Mouse (Mus musculus) stomach, embryonic 15.5 days (tissue): ENCODE data around the gene Mef2b. TPM values are rescaled to one million over a fixed set of nuclear protein-coding genes. Genes with fewer than 3 reads are reported as not detected.
A peak's percentile ranks its signal among the peaks of the same experiment; 100 is the strongest.

Experiments
- ATAC-seq: fragments of 200-750 bp; cut with Nextera tagmentation; 2 replicates; pipeline ENCODE4 v1.8.0; 2017; ENCODE audit warnings: low read depth, moderate number of reproducible peaks, moderate TSS enrichment; ENCODE audit not compliant: insufficient read depth, low FRiP score
- H3K27ac ChIP-seq: fragments of 300-500 bp; sonication (generic); 2 replicates; pipeline ENCODE4 v1.5.1; 2015; ENCODE audit warnings: mild to moderate bottlenecking, inconsistent platforms
- H3K27me3 ChIP-seq: fragments of 300-500 bp; sonication (generic); replicated peaks from 2 replicates; pipeline ENCODE4 v1.6.1; 2015; ENCODE audit warnings: inconsistent platforms
- H3K36me3 ChIP-seq: fragments of 300-500 bp; sonication (generic); 2 replicates; pipeline ENCODE4 v1.6.1; 2015; ENCODE audit warnings: inconsistent platforms
- H3K4me1 ChIP-seq: fragments of 300-500 bp; sonication (generic); 2 replicates; pipeline ENCODE4 v1.6.1; 2015; ENCODE audit warnings: inconsistent platforms
- H3K4me2 ChIP-seq: fragments of 300-500 bp; sonication (generic); 2 replicates; pipeline ENCODE4 v1.6.1; 2015; ENCODE audit warnings: mild to moderate bottlenecking, inconsistent platforms
- H3K4me3 ChIP-seq: fragments of 300-500 bp; sonication (generic); replicated peaks from 2 replicates; pipeline ENCODE4 v1.5.1; 2015; ENCODE audit warnings: inconsistent platforms
- H3K9ac ChIP-seq: fragments of 300-500 bp; sonication (generic); 2 replicates; pipeline ENCODE4 v1.6.1; 2015; ENCODE audit warnings: inconsistent platforms
- H3K9me3 ChIP-seq: fragments of 300-500 bp; sonication (generic); 2 replicates; pipeline ENCODE4 v1.6.1; 2016; ENCODE audit warnings: inconsistent platforms
- WGBS: fragments of 180-500 bp; shearing (Covaris S2); methylation state at CpG from one replicate; pipeline ENCODE4 v1.1.7; 2015; 5-methylcytosine and 5-hydroxymethylcytosine counted together
- polyA plus RNA-seq: library from polyadenylated mRNA; unstranded; fragments of >200 nt; fragmentation: Nextera tagmentation; extraction: Ambion mirVana; gene quantifications from 2 replicates; pipeline ENCODE4 v1.2.1, GENCODE M21; 2015

The Mef2b gene
- polyA plus RNA-seq, 1 experiment from 2014 or later = 0.19 TPM

DNA sequence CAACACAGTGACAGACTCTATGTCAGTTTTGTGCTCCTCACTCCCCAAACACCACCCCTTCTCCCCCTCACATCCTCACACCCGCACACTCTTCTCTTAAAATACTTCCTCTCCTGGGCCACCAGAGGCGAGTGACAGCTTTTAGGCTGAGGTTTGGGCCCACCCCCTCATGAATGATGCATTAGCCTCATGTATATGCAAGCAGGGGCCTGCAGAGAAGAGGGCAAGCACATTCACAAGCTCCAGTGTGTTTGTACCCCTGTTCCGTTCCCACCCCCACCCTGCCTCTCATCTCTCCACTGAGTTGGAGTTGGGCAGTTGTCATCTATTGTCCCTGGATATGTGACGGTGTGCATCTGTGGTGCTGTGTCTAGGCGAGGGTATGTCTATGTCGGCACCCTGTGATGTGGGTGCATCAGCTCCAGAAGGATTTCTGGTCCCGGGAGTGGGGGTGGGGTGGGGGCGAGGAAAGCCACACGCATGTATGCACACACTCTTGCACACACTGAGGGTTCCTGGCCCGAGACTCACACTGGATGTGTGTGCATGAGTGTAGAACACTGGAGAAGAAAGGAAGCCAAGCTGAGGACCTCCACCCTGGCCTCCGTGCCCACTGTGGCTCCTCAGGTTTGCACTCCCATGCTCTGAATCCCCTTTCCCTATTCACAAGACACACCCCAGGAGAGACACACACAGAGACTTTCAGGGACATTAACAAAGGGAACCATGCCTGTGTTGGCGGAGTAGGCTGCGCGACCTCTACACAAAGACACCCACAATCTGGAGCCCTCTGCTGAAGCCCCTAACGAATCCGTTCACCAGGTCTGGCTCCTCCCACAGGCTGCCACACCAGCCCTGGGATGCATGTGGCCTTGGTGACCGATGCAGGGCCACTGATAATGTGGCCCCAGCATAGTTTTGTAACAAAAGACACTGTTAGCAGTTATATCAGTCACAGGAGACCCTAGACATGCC, 20.5 kb upstream of the Mef2b start:
- no peaks in the 10 kb centered on the region for H3K9me3 ChIP-seq
- H3K27me3 ChIP-seq = peaks cover 64% of the 10 kb centered on the region
- H3K27ac ChIP-seq = no peak overlapping the region
- H3K36me3 ChIP-seq = no peaks in the 10 kb centered on the region
- no peak for ATAC-seq
- H3K4me2 ChIP-seq = no peak overlapping the region
- H3K4me3 ChIP-seq = no peak overlapping the region
- H3K4me1 ChIP-seq = 0 out of 2 replicates have a peak, but pooled peaks cover 5% of the 10 kb centered on the region
- no peak overlapping the region for H3K9ac ChIP-seq
- 13% methylated on average over 17 of the region's 17 CpGs for WGBS

DNA sequence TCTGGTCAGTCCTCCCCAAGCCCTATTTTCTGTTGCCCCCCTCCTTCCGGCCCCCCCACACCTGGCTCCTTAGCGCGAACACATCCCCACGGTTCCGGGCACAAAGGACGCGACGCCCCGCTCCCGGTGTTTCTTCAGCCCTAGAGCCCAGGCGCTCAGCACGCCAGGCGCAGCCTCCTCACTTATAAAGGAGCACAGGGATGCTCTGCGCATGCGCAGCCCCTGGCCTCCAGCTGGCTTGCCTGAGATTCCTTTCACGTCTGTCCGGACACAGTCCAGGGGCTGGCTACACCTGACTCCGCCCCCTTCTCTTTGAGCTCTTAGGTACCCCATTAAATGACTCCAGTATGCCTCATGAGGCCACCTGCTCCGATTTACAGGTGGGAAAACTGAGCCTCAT, 18.8 kb upstream of the Mef2b start, which contains the start of gene Ncan:
TSS of gene Ncan (minus strand) at position 207 of the 400 bp plus-strand sequence.
- peak; percentile 27; the same call in 1 of the 2 replicates for ATAC-seq

GRCm38 (mm10) chr8:70122863-70123262, 16.6 kb upstream of the Mef2b start:
- H3K27ac ChIP-seq = no peak overlapping the region
- no peak overlapping the region for H3K4me3 ChIP-seq
- H3K9me3 ChIP-seq = no peaks in the 10 kb centered on the region
- H3K9ac ChIP-seq = no peak overlapping the region
- no peak overlapping the region for H3K4me2 ChIP-seq
- WGBS = 46% methylated on average over 2 of the region's 2 CpGs
- ATAC-seq = no peak
- H3K4me1 ChIP-seq = 0 out of 2 replicates have a peak, but pooled peaks cover 5% of the 10 kb centered on the region
- no peaks in the 10 kb centered on the region for H3K36me3 ChIP-seq
- peaks cover 36% of the 10 kb centered on the region for H3K27me3 ChIP-seq

More for the DNA sequence above, 18.8 kb upstream of the Mef2b start, which contains the start of gene Ncan:
- peaks cover 52% of the 10 kb centered on the region for H3K27me3 ChIP-seq
- no peak within 1 kb of the TSS for H3K9ac ChIP-seq
- no peak within 1 kb of the TSS for H3K27ac ChIP-seq
- H3K4me3 ChIP-seq = peak within 1 kb of the TSS; percentile 12; the same call in 1 of the 2 replicates
- no peaks in the 10 kb centered on the region for H3K36me3 ChIP-seq
- H3K9me3 ChIP-seq = no peaks in the 10 kb centered on the region
- H3K4me1 ChIP-seq = 0 out of 2 replicates have a peak, but pooled peaks cover 5% of the 10 kb centered on the region
- WGBS = 2% methylated on average over 19 of the region's 19 CpGs
- peak within 1 kb of the TSS; percentile 42 for H3K4me2 ChIP-seq

- Histone ChIP-seq H3K36me3 (no peaks in the 10 kb centered on the region), H3K4me3 (no peak overlapping the region), H3K27me3 (peaks cover 15% of the 10 kb centered on the region; the same call in 1 of the 2 replicates), H3K27ac (no peak overlapping the region), H3K9me3 (no peaks in the 10 kb centered on the region), H3K4me2 (no peak overlapping the region), H3K9ac (no peak overlapping the region), H3K4me1 (peaks cover 7% of the 10 kb centered on the region; the same call in 1 of the 2 replicates)
- ATAC-seq = no peak
- 63% methylated on average over 8 of the region's 8 CpGs for WGBS
Observed at GRCm38 (mm10) chr8:70124992-70125391, 14.5 kb upstream of the Mef2b start.

DNA sequence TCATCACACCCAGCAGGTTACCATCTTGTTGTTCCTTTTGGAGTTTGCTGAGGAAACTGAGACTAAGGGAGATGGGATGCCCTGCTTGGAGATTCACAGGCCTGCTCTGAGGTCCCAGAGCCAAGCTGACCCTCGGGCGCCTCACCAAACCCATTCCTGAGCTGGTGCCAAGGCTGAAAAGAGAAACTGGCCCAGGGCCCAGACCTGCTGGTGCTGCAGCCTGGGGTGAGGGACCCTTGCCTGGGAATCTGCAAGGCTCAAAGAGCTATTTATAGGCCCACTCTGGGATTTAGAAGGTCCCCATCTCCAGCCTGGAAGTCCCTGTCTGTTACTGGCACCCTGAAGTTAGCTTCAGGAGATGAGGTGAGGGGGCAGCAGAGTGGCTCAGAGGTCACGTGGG, 11.1 kb upstream of the Mef2b start:
- H3K4me2 ChIP-seq = no peak overlapping the region
- no peak overlapping the region for H3K9ac ChIP-seq
- no peak for ATAC-seq
- H3K27ac ChIP-seq = no peak overlapping the region
- H3K36me3 ChIP-seq = no peaks in the 10 kb centered on the region
- 73% methylated on average over 3 of the region's 3 CpGs for WGBS
- H3K4me1 ChIP-seq = peaks cover 13% of the 10 kb centered on the region
- H3K27me3 ChIP-seq = no peaks in the 10 kb centered on the region
- H3K4me3 ChIP-seq = no peak overlapping the region
- H3K9me3 ChIP-seq = no peaks in the 10 kb centered on the region

DNA sequence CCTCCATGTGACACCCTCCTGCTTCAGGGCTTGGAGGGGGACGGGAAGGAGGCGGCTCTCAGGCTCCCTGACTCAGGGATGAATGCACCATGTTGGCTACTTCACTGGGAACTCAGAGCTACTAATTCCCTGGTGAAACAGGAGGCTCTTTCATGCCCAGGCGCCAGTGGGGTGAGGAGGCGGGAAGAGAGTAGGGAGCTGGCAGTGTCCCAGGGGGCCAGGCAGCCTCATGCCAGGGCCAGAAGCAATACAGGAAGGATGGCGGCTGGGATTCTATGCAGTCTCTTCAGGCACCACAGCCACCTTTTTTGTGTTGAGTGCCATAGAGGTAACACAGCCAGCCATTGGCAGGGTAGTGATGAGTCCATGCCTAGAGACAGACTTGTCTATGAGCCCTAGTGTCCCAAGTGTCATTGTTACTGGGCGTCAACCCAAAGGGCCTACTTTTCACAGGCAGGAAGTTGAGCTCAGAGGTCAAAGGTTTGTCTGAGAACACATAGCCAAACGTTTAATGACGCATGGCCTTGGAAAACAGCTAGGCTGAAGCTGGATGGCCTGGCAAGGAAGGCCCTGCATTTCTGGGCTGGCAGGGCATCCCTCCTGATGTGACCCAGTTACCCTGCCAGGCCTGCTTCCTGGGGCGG, 10.1 kb upstream of the Mef2b start:
- no peaks in the 10 kb centered on the region for H3K27me3 ChIP-seq
- H3K27ac ChIP-seq = no peak overlapping the region
- 67% methylated on average over 9 of the region's 9 CpGs for WGBS
- no peak overlapping the region for H3K4me2 ChIP-seq
- H3K9me3 ChIP-seq = no peaks in the 10 kb centered on the region
- no peak overlapping the region for H3K4me3 ChIP-seq
- peaks cover 6% of the 10 kb centered on the region for H3K36me3 ChIP-seq
- H3K4me1 ChIP-seq = peaks cover 13% of the 10 kb centered on the region
- no peak overlapping the region for H3K9ac ChIP-seq
- ATAC-seq = 0 out of 2 replicates have a peak, but pooled peaks have one; percentile 11

DNA sequence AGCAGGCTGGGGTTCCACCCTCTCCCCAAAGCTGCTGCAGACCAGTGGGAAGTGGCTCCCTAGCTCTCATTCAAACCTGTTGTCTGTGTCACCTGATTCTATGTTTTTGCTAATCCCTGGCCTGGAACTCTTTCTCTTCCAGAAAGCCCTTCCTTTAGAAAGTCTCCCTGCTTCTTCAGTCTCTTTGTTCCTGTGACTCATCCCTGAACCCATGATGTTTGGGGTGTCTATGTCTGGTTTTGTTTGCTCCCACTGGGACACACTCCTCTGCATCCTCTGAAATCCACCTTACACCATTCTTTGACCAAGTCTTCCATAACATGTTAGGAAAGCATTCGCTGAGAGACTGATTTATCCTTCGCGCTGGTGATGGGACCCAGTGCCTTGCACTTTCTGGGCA, 9.4 kb upstream of the Mef2b start:
- Histone ChIP-seq H3K4me2 (no peak overlapping the region), H3K9ac (no peak overlapping the region)
- 81% methylated on average over 3 of the region's 3 CpGs for WGBS

DNA sequence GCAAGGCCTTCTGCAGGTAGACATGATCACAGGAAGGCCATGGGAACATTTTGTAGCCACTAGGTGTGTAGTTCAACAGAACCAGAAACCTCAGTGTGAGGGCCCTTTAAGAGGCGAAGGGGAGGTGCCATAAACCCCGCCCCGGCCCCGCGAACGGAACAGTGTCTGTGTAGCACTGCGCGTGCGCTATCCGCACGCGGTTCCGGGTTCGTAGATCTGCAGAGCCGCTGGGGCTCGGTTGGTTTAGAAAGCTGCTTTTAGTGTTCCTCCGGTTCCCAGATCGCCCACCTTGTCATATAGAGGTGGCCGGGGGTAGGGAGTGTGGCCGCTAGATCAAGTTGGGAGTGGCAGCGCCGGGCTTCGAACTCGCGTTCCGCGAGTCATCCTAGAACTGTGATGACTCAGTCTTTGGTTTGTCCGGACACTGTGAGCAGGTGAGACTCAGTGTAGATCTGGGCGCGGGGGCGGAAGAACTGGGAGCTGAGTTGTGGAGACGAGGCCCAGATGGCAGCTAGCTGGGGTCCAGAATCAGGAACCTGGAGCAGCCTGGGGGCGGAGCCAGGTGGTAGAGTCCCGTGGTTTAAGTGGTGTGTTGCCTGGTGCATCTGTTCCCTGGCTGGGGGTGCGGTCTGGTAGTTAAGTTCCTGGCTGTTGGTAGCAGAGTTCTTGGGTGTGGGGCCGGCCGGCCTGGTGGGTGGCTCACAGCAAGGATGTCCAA, 8.2 kb upstream of the Mef2b start, which contains the start of gene Nr2c2ap:
TSS of gene Nr2c2ap (plus strand) at position 168 of the 718 bp plus-strand sequence.
- H3K4me3 ChIP-seq = peak within 1 kb of the TSS; percentile 74
- peak within 1 kb of the TSS; percentile 17; the same call in 1 of the 2 replicates for H3K27ac ChIP-seq
- no peaks in the 10 kb centered on the region for H3K27me3 ChIP-seq
- peaks cover 24% of the 10 kb centered on the region for H3K36me3 ChIP-seq
- peak within 1 kb of the TSS; percentile 84 for H3K4me2 ChIP-seq
- peak; percentile 83 for ATAC-seq
- H3K4me1 ChIP-seq = peaks cover 13% of the 10 kb centered on the region
- under 1% methylated on average over 37 of the region's 37 CpGs for WGBS
- peak within 1 kb of the TSS; percentile 65 for H3K9ac ChIP-seq
- no peaks in the 10 kb centered on the region for H3K9me3 ChIP-seq

More for the DNA sequence above, 9.4 kb upstream of the Mef2b start:
- no peak for ATAC-seq
- Histone ChIP-seq H3K27ac (no peak overlapping the region), H3K36me3 (peaks cover 13% of the 10 kb centered on the region), H3K27me3 (no peaks in the 10 kb centered on the region), H3K4me1 (peaks cover 13% of the 10 kb centered on the region), H3K4me3 (no peak overlapping the region), H3K9me3 (no peaks in the 10 kb centered on the region)

GRCm38 (mm10) chr8:70134086-70134485, 5.4 kb upstream of the Mef2b start:
- Histone ChIP-seq H3K27me3 (no peaks in the 10 kb centered on the region), H3K4me3 (no peak overlapping the region), H3K9me3 (no peaks in the 10 kb centered on the region), H3K9ac (no peak overlapping the region), H3K36me3 (peaks cover 25% of the 10 kb centered on the region), H3K4me1 (peaks cover 19% of the 10 kb centered on the region), H3K27ac (no peak overlapping the region), H3K4me2 (no peak overlapping the region)
- 88% methylated on average over 5 of the region's 5 CpGs for WGBS
- ATAC-seq = no peak

- Histone ChIP-seq H3K9ac (no peak overlapping the region), H3K4me2 (no peak overlapping the region), H3K27ac (no peak overlapping the region), H3K36me3 (peaks cover 25% of the 10 kb centered on the region), H3K4me3 (no peak overlapping the region), H3K4me1 (peaks cover 19% of the 10 kb centered on the region), H3K9me3 (no peaks in the 10 kb centered on the region), H3K27me3 (no peaks in the 10 kb centered on the region)
- WGBS = 93% methylated on average over 9 of the region's 9 CpGs
- no peak for ATAC-seq
Observed at GRCm38 (mm10) chr8:70134931-70135330, 4.6 kb upstream of the Mef2b start.

GRCm38 (mm10) chr8:70136591-70136990, 2.9 kb upstream of the Mef2b start:
- H3K27ac ChIP-seq = no peak overlapping the region
- no peak overlapping the region for H3K9ac ChIP-seq
- H3K9me3 ChIP-seq = no peaks in the 10 kb centered on the region
- no peak overlapping the region for H3K4me3 ChIP-seq
- peaks cover 20% of the 10 kb centered on the region for H3K4me1 ChIP-seq
- H3K4me2 ChIP-seq = no peak overlapping the region
- no peaks in the 10 kb centered on the region for H3K27me3 ChIP-seq
- H3K36me3 ChIP-seq = peaks cover 25% of the 10 kb centered on the region
- 91% methylated on average over 4 of the region's 4 CpGs for WGBS
- no peak for ATAC-seq
